Mouse (Mus musculus) E14TG2a.4 (cell line): Measurements from ENCODE around the gene Taf13.

Experiments
- CTCF ChIP-seq: conservative IDR thresholded peaks from 2 replicates; pipeline ENCODE4 v1.5.1; 2014; ENCODE audit warnings: low read length
- POU5F1 ChIP-seq: IDR thresholded peaks from 2 replicates; pipeline ENCODE4 v1.6.1; 2014; ENCODE audit warnings: low read length, borderline replicate concordance

- TF ChIP-seq CTCF (no peak), POU5F1 (no peak)
Observed at GRCm38 (mm10) chr3:108536517-108537260, 34.8 kb upstream of the Taf13 start, which contains the start of gene 5330417C22Rik.
